Mouse (Mus musculus) ES-Bruce4 (cell line): ENCODE measurements at regions not wholly inside any gene's neighbourhood (a gene's known extent, or its start where the extent isn't known, plus 50 kb on each side); places are given as distances from the start of the nearest gene placed in this dataset.

Experiments
- H3K27ac ChIP-seq: 2 replicates; pipeline ENCODE4 v1.5.1; 2012; ENCODE audit warnings: low read length, inconsistent platforms; ENCODE audit not compliant: insufficient read depth
- H3K27me3 ChIP-seq: 2 replicates; pipeline ENCODE4 v1.6.1; 2012; ENCODE audit warnings: mild to moderate bottlenecking, low read length, inconsistent platforms; ENCODE audit not compliant: control insufficient read depth, poor library complexity, insufficient read depth, severe bottlenecking
- H3K36me3 ChIP-seq: 2 replicates; pipeline ENCODE4 v1.6.1; 2012; ENCODE audit warnings: inconsistent platforms, mild to moderate bottlenecking, low read length, moderate library complexity; ENCODE audit not compliant: control insufficient read depth, poor library complexity, insufficient read depth, severe bottlenecking
- H3K4me1 ChIP-seq: one replicate; pipeline ENCODE4 v1.8.1; 2011; ENCODE audit warnings: low read length; ENCODE audit not compliant: control insufficient read depth, insufficient read depth
- H3K4me3 ChIP-seq: 2 replicates; pipeline ENCODE4 v1.5.1; 2011; ENCODE audit warnings: low read depth, mild to moderate bottlenecking, low read length
- H3K9ac ChIP-seq: 2 replicates; pipeline ENCODE4 v1.6.1; 2012; ENCODE audit warnings: low read depth, mild to moderate bottlenecking, inconsistent platforms; ENCODE audit not compliant: poor library complexity, severe bottlenecking
- H3K9me3 ChIP-seq: replicated peaks from 2 replicates; pipeline ENCODE4 v1.6.1; 2012; ENCODE audit warnings: mild to moderate bottlenecking, low read length, inconsistent platforms; ENCODE audit not compliant: control insufficient read depth, poor library complexity, insufficient read depth, severe bottlenecking
- CTCF ChIP-seq: IDR thresholded peaks from one replicate; pipeline ENCODE4 v1.8.1; 2011; ENCODE audit warnings: low read depth, low read length
- EP300 ChIP-seq: IDR thresholded peaks from 2 replicates; pipeline ENCODE4 v1.6.1; 2011; ENCODE audit warnings: low read depth, low read length; ENCODE audit not compliant: insufficient read depth
- POLR2A ChIP-seq: IDR thresholded peaks from one replicate; pipeline ENCODE4 v1.8.1; 2011; ENCODE audit warnings: low read length; ENCODE audit not compliant: insufficient read depth

GRCm38 (mm10) chr11:55897506-55897905 is 143.3 kb downstream of the Nmur2 start:
- Histone ChIP-seq H3K9me3 (no peaks in the 10 kb centered on the region), H3K4me1 (no peaks in the 10 kb centered on the region), H3K27ac (no peak overlapping the region), H3K4me3 (no peak overlapping the region), H3K27me3 (no peaks in the 10 kb centered on the region; the same call in 1 of the 2 replicates), H3K36me3 (no peaks in the 10 kb centered on the region), H3K9ac (no peak overlapping the region)
- TF ChIP-seq POLR2A (no peak), EP300 (no peak), CTCF (no peak)

DNA sequence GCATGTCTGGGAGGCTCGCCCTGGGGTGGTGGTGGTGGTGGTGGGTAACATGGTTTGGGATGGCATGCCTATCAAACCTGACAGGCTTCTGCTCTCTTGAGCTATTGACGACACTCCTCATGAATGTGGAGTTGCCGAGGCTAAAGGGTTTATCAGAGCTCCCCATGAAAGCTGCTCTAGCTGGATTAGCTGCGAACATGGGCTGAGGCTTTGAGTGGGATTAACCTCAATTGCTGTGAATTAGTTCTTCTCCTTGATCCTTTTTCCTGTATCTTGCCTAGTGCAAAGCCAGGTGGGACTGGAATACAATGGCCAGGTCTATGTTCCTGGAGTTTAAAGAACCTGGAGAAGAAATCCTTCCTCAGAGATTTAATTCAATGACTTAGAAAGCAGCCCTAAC is 150.6 kb downstream of the Nmur2 start:
- no peaks in the 10 kb centered on the region for H3K4me1 ChIP-seq
- no peaks in the 10 kb centered on the region for H3K27me3 ChIP-seq
- no peak overlapping the region for H3K9ac ChIP-seq
- H3K27ac ChIP-seq = no peak overlapping the region
- H3K4me3 ChIP-seq = no peak overlapping the region
- no peaks in the 10 kb centered on the region for H3K36me3 ChIP-seq
- no peaks in the 10 kb centered on the region for H3K9me3 ChIP-seq
- no peak for TF ChIP-seq POLR2A
- TF ChIP-seq CTCF = no peak
- no peak for TF ChIP-seq EP300

DNA sequence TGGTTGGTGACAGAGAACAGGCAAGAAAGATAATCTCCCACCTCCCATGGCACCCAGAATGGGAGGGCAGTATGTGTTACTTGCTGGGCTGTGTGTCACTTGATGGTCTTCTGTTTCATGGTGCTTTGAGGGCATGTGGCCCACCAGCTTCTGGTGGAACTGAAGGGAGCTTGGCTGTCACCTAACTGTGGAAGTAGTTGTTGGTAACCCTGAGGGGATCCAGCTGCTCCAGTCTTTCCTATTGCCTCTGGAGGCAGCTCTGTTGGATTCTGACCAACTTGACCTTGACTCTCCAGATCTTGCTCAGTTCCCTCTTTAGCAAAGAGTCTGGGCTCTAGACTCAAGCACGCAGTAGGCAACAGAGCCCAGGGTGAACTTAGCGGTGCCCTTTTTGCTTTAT is 162.2 kb downstream of the Nmur2 start:
- Histone ChIP-seq H3K27me3 (no peaks in the 10 kb centered on the region), H3K27ac (no peak overlapping the region), H3K4me1 (no peaks in the 10 kb centered on the region), H3K9ac (no peak overlapping the region), H3K4me3 (no peak overlapping the region), H3K9me3 (no peaks in the 10 kb centered on the region), H3K36me3 (no peaks in the 10 kb centered on the region)
- no peak for TF ChIP-seq EP300

GRCm38 (mm10) chr11:55867141-55867540 is 173.7 kb downstream of the Nmur2 start:
- H3K9ac ChIP-seq = no peak overlapping the region
- H3K4me3 ChIP-seq = no peak overlapping the region
- no peak overlapping the region for H3K27ac ChIP-seq
- H3K4me1 ChIP-seq = no peaks in the 10 kb centered on the region
- no peaks in the 10 kb centered on the region for H3K36me3 ChIP-seq
- no peaks in the 10 kb centered on the region for H3K27me3 ChIP-seq
- H3K9me3 ChIP-seq = no peaks in the 10 kb centered on the region
- TF ChIP-seq CTCF (no peak), POLR2A (no peak), EP300 (no peak)

DNA sequence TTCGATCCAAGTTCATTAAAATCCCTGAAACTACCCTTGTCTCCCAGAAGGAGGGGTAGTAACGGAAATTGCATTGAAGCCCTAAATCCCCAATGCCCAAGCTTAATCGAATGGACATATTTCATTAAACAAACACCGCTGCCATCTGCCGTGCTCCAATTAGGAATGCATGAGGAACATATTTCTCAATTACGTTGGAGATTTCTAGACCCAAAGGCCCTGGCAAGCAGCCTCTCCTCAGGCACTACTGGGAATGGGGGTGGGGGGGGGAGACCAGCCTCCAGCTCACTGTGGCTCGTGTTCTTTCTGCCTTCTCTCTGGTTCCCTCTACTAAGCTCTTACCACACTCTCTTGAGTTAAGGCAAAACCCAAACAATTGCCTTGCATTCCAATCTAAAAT is 181.6 kb downstream of the Nmur2 start:
- Histone ChIP-seq H3K4me3 (no peak overlapping the region), H3K9ac (no peak overlapping the region), H3K4me1 (no peaks in the 10 kb centered on the region), H3K36me3 (no peaks in the 10 kb centered on the region), H3K27ac (no peak overlapping the region), H3K9me3 (no peaks in the 10 kb centered on the region), H3K27me3 (no peaks in the 10 kb centered on the region)
- TF ChIP-seq EP300 (no peak), POLR2A (no peak), CTCF (no peak)

GRCm38 (mm10) chr11:55820479-55820878 is 212.5 kb upstream of the Glra1 start:
- peaks cover 4% of the 10 kb centered on the region for H3K9me3 ChIP-seq
- H3K4me1 ChIP-seq = no peaks in the 10 kb centered on the region
- H3K27ac ChIP-seq = no peak overlapping the region
- H3K4me3 ChIP-seq = no peak overlapping the region
- no peaks in the 10 kb centered on the region for H3K27me3 ChIP-seq
- TF ChIP-seq EP300 = no peak
- TF ChIP-seq CTCF = no peak
- TF ChIP-seq POLR2A = no peak
- no peak overlapping the region for H3K9ac ChIP-seq
- no peaks in the 10 kb centered on the region for H3K36me3 ChIP-seq
